Mouse (Mus musculus) limb, embryonic 14.5 days (tissue): ENCODE results near the gene Rab11fip4. TPM values are rescaled to one million over a fixed set of nuclear protein-coding genes. Genes with fewer than 3 reads are reported as not detected.

ENCODE experiments used
- ATAC-seq: fragments of 200-750 bp; cut with Nextera tagmentation; 2 replicates; pipeline ENCODE4 v1.8.0; 2017; ENCODE audit warnings: low read depth, moderate number of reproducible peaks, moderate TSS enrichment; ENCODE audit not compliant: low FRiP score
- DNase-seq: peaks from one replicate; pipeline ENCODE4 v3.0.0-alpha.2; 2015; ENCODE audit warnings: low spot score
- H3K27ac ChIP-seq: fragments of 300-500 bp; sonication (generic); replicated peaks from 2 replicates; pipeline ENCODE4 v1.5.1; 2014; ENCODE audit warnings: low read depth, mild to moderate bottlenecking, low read length, moderate library complexity, mixed read lengths
- H3K27me3 ChIP-seq: fragments of 300-500 bp; sonication (generic); 2 replicates; pipeline ENCODE4 v1.6.1; 2014; ENCODE audit warnings: low read length, mixed read lengths; ENCODE audit not compliant: control insufficient read depth, insufficient read depth
- H3K36me3 ChIP-seq: fragments of 300-500 bp; sonication (generic); 2 replicates; pipeline ENCODE4 v1.6.1; 2014; ENCODE audit warnings: mild to moderate bottlenecking, low read length, moderate library complexity, mixed read lengths; ENCODE audit not compliant: control insufficient read depth, insufficient read depth
- H3K4me1 ChIP-seq: fragments of 300-500 bp; sonication (generic); 2 replicates; pipeline ENCODE4 v1.6.1; 2014; ENCODE audit warnings: antibody characterized with exemption, low read length, mixed read lengths; ENCODE audit not compliant: control insufficient read depth, insufficient read depth
- H3K4me2 ChIP-seq: fragments of 300-500 bp; sonication (generic); replicated peaks from 2 replicates; pipeline ENCODE4 v1.6.1; 2014; ENCODE audit warnings: low read depth, mild to moderate bottlenecking, low read length, moderate library complexity; ENCODE audit not compliant: severe bottlenecking
- H3K4me3 ChIP-seq: fragments of 300-500 bp; sonication (generic); replicated peaks from 2 replicates; pipeline ENCODE4 v1.5.1; 2014; ENCODE audit warnings: low read length
- H3K9ac ChIP-seq: fragments of 300-500 bp; sonication (generic); 2 replicates; pipeline ENCODE4 v1.6.1; 2014; ENCODE audit warnings: mild to moderate bottlenecking, low read depth, low read length, moderate library complexity; ENCODE audit not compliant: severe bottlenecking
- H3K9me3 ChIP-seq: fragments of 300-500 bp; sonication (generic); 2 replicates; pipeline ENCODE4 v1.6.1; 2016; ENCODE audit warnings: low read length; ENCODE audit not compliant: control insufficient read depth
- POLR2A ChIP-seq: fragments of 200-500 bp; IDR thresholded peaks from 2 replicates; pipeline ENCODE4 v1.8.0; 2012; ENCODE audit warnings: inconsistent platforms, mild to moderate bottlenecking, moderate library complexity, borderline replicate concordance; ENCODE audit not compliant: insufficient read depth, insufficient read length; ENCODE audit errors: extremely low read depth
- WGBS: fragments of 180-500 bp; shearing (Covaris S2); extraction: QIAGEN DNeasy Blood & Tissue Kit; methylation state at CpG from one replicate; pipeline ENCODE4 v1.1.7; 2014; 5-methylcytosine and 5-hydroxymethylcytosine counted together
- polyA plus RNA-seq, 2 experiments: library from polyadenylated mRNA; depleted of rRNA in 1 of 2; stranded (reverse) in 1 of 2; unstranded in 1 of 2; fragments of >200 nt; fragmentation: Nextera tagmentation in 1 of 2; extraction: Ambion mirVana in 1 of 2; gene quantifications; 2 replicates each; pipeline versions ENCODE4 v1.2.1 to v1.2.3; 2012 to 2014

Gene Rab11fip4
- polyA plus RNA-seq, 2 experiments: 7.4 to 16.4 TPM

- H3K27ac ChIP-seq: no peak overlapping the region
- 29% methylated on average over 11 of the region's 11 CpGs for WGBS
- DNase-seq (peak; percentile 51), ATAC-seq (0 out of 2 replicates have a peak, but pooled peaks have one; percentile 56)
- H3K9me3 ChIP-seq: no peaks in the 10 kb centered on the region
- H3K9ac ChIP-seq: no peak overlapping the region
- H3K4me1 ChIP-seq: peaks cover 8% of the 10 kb centered on the region; the same call in 1 of the 2 replicates
- H3K27me3 ChIP-seq: peaks cover 29% of the 10 kb centered on the region
- no peak overlapping the region for H3K4me2 ChIP-seq
- H3K4me3 ChIP-seq: no peak overlapping the region
- TF ChIP-seq POLR2A: no peak
- H3K36me3 ChIP-seq: no peaks in the 10 kb centered on the region
Measured at GRCm38 (mm10) chr11:79593495-79593894, 2.5 kb downstream of the Rab11fip4 start.

- TF ChIP-seq POLR2A: no peak
- H3K4me1 ChIP-seq: peaks cover 11% of the 10 kb centered on the region; the same call in 1 of the 2 replicates
- DNase-seq: no peak
- ATAC-seq: no peak
- no peak overlapping the region for H3K4me3 ChIP-seq
- H3K4me2 ChIP-seq: no peak overlapping the region
- 51% methylated on average over 2 of the region's 2 CpGs for WGBS
- no peak overlapping the region for H3K9ac ChIP-seq
- no peaks in the 10 kb centered on the region for H3K27me3 ChIP-seq
- no peak overlapping the region for H3K27ac ChIP-seq
- H3K9me3 ChIP-seq: no peaks in the 10 kb centered on the region
- H3K36me3 ChIP-seq: no peaks in the 10 kb centered on the region
Measured at GRCm38 (mm10) chr11:79610454-79610853, 19.4 kb downstream of the Rab11fip4 start.

- no peak overlapping the region for H3K4me3 ChIP-seq
- H3K36me3 ChIP-seq: no peaks in the 10 kb centered on the region
- H3K4me2 ChIP-seq: no peak overlapping the region
- H3K27me3 ChIP-seq: no peaks in the 10 kb centered on the region
- H3K9ac ChIP-seq: no peak overlapping the region
- H3K4me1 ChIP-seq: peaks cover 11% of the 10 kb centered on the region; the same call in 1 of the 2 replicates
- no peak overlapping the region for H3K27ac ChIP-seq
- WGBS: 15% methylated on average over 13 of the region's 13 CpGs
- TF ChIP-seq POLR2A: no peak
- DNase-seq: no peak
- no peaks in the 10 kb centered on the region for H3K9me3 ChIP-seq
- ATAC-seq: 0 out of 2 replicates have a peak, but pooled peaks have one; percentile 23
Measured at GRCm38 (mm10) chr11:79611011-79611666, 20.1 kb downstream of the Rab11fip4 start.

DNA sequence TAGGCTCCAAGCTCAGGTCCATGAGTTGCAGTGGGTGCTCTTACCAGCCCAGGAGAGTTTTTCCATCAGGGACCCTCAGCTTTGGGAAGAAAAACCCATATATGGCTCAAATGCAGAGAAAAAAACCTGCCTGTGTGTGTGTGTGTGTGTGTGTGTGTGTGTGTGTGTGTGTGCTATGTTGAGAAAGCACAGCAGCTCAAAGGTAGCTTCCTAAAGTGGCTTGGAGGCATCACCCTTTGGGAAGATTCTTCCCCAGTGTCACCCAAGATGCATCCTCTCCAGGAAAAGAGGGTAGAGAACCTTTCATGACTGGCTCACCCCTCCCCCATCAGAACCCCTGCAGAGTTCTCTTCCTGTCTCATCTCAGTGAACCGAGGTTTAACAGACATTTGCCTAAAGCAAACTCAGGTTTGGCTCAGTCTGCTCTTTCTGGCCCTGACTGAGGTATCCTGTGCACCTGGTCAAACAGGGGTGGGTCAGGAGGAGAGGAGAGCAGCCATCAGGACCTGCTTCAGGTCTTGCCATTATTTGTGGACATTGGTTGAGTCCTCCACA is 21.1 kb downstream of the Rab11fip4 start:
- Histone ChIP-seq H3K4me1 (peaks cover 11% of the 10 kb centered on the region; the same call in 1 of the 2 replicates), H3K4me3 (no peak overlapping the region), H3K36me3 (no peaks in the 10 kb centered on the region), H3K27me3 (no peaks in the 10 kb centered on the region), H3K27ac (no peak overlapping the region), H3K9me3 (no peaks in the 10 kb centered on the region), H3K4me2 (no peak overlapping the region), H3K9ac (no peak overlapping the region)
- no peak for ATAC-seq
- TF ChIP-seq POLR2A: no peak
- WGBS: 8% methylated on average over 1 of the region's 1 CpGs
- DNase-seq: no peak

DNA sequence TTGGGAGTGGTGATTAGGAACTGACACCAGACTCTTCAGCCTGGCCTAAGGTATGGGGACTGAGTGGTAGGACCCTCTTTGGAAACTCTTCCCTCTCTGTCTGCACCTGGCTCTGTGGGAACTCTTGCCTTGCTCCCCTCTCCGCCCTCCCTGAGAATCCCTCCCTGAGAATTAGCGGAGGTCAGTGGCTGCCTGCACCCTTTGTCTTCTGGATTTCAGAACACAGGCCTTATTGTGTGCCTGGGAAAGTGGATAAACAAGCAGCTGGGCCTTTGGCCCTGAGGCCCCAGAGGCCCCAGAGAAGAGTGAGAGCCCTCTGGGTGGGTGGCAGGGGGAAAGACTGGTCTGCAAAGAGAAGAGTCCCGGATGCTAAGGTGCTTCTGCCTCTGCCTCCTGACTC is 22.1 kb downstream of the Rab11fip4 start:
- Histone ChIP-seq H3K4me1 (peaks cover 11% of the 10 kb centered on the region; the same call in 1 of the 2 replicates), H3K9ac (no peak overlapping the region), H3K27ac (no peak overlapping the region), H3K27me3 (no peaks in the 10 kb centered on the region), H3K9me3 (no peaks in the 10 kb centered on the region), H3K4me3 (no peak overlapping the region), H3K4me2 (no peak overlapping the region), H3K36me3 (no peaks in the 10 kb centered on the region)
- no peak for DNase-seq
- WGBS: 50% methylated on average over 3 of the region's 3 CpGs
- ATAC-seq: no peak
- TF ChIP-seq POLR2A: no peak
